ENCODE assay signal across 10 mouse cellular contexts in genomic region chr10:127048608-127049394, GRCm38 (mm10). TPM values are rescaled to one million over a fixed set of nuclear protein-coding genes. Genes with fewer than 3 reads are reported as not detected.
DNase-seq lines count a peak whose midpoint lies in the region; ATAC-seq and TF ChIP-seq lines count a peak whose summit lies in the region.
"Had no signal": no experiment of that assay in that cellular context is flagged by ENCODE, and none has a peak within 500 bp of the region (broad histone marks: within the 10 kb centered on the region; RNA-seq: fewer than 3 reads in every experiment).

No protein-coding gene starts in this region.

- peak overlapping the region; percentile 29 for H3K4me3 ChIP-seq in heart, embryonic 16.5 days (ENCODE audit: low read length)
- peak overlapping the region; percentile 44 for H3K4me3 ChIP-seq in ES-Bruce4 (ENCODE audit: low read depth, low read length)
- H3K4me3 ChIP-seq in embryonic facial prominence, embryonic 15.5 days (replicated peaks) = peak overlapping the region; percentile 19
- H3K4me3 ChIP-seq in limb, embryonic 15.5 days = peak overlapping the region; percentile 17

- peaks cover 44% of the 10 kb centered on the region for H3K27me3 ChIP-seq in heart, embryonic 16.5 days (ENCODE audit: control insufficient read depth, insufficient read depth, low read length)
- H3K27me3 ChIP-seq in ES-Bruce4 (ENCODE audit: control insufficient read depth, insufficient read depth, low read length, poor library complexity, severe bottlenecking) = no peaks in the 10 kb centered on the region
- peaks cover 55% of the 10 kb centered on the region for H3K27me3 ChIP-seq in embryonic facial prominence, embryonic 15.5 days
- peaks cover 58% of the 10 kb centered on the region for H3K27me3 ChIP-seq in limb, embryonic 15.5 days
- H3K27me3 ChIP-seq: Patski had no signal

- no peaks in the 10 kb centered on the region for H3K9me3 ChIP-seq in heart, embryonic 16.5 days (replicated peaks; ENCODE audit: control insufficient read depth, low read length)
- H3K9me3 ChIP-seq in ES-Bruce4 (replicated peaks; ENCODE audit: control insufficient read depth, insufficient read depth, low read length, poor library complexity, severe bottlenecking) = no peaks in the 10 kb centered on the region
- H3K9me3 ChIP-seq in embryonic facial prominence, embryonic 15.5 days (replicated peaks) = no peaks in the 10 kb centered on the region
- H3K9me3 ChIP-seq in limb, embryonic 15.5 days = no peaks in the 10 kb centered on the region

- no peak for TF ChIP-seq EP300 in ES-Bruce4 (IDR thresholded peaks at IDR 0.05; ENCODE audit: insufficient read depth, low read depth, low read length)

- 5% methylated on average over 35 of the region's 35 CpGs for WGBS in heart, embryonic 16.5 days
- WGBS in embryonic facial prominence, embryonic 15.5 days = 4% methylated on average over 35 of the region's 35 CpGs
- 4% methylated on average over 35 of the region's 35 CpGs for WGBS in limb, embryonic 15.5 days

- no peak for TF ChIP-seq CTCF in ES-Bruce4 (IDR thresholded peaks at IDR 0.05; ENCODE audit: low read depth, low read length)

- H3K4me1 ChIP-seq in heart, embryonic 16.5 days (ENCODE audit: control insufficient read depth, insufficient read depth, low read length) = peaks cover 8% of the 10 kb centered on the region
- no peaks in the 10 kb centered on the region for H3K4me1 ChIP-seq in ES-Bruce4 (ENCODE audit: control insufficient read depth, insufficient read depth, low read length)
- peaks cover 20% of the 10 kb centered on the region for H3K4me1 ChIP-seq in embryonic facial prominence, embryonic 15.5 days
- peaks cover 33% of the 10 kb centered on the region for H3K4me1 ChIP-seq in limb, embryonic 15.5 days

- H3K9ac ChIP-seq in heart, embryonic 16.5 days (ENCODE audit: low read length) = no peak overlapping the region
- H3K9ac ChIP-seq in ES-Bruce4 (ENCODE audit: low read depth, poor library complexity, severe bottlenecking) = peak overlapping the region; percentile 7
- no peak overlapping the region for H3K9ac ChIP-seq in embryonic facial prominence, embryonic 15.5 days
- 0 out of 2 replicates have a peak overlapping the region, but pooled peaks have one; percentile 5 for H3K9ac ChIP-seq in limb, embryonic 15.5 days

- H3K4me2 ChIP-seq in heart, embryonic 16.5 days (ENCODE audit: low read depth, low read length) = peak overlapping the region; percentile 48
- H3K4me2 ChIP-seq in embryonic facial prominence, embryonic 15.5 days (replicated peaks) = peak overlapping the region; percentile 36
- peak overlapping the region; percentile 25 for H3K4me2 ChIP-seq in limb, embryonic 15.5 days

- no peak for DNase-seq in heart, adult 9 months (ENCODE audit: low spot score in 2 of 2)
- DNase-seq in T-cell, adult 2 months (ENCODE audit: low spot score) = no peak
- no peak for DNase-seq in spleen, adult 18-20 months
- DNase-seq in spleen, postnatal 10 days (ENCODE audit: low spot score in 2 of 2) = no peak

- 0 out of 2 replicates have a peak, but pooled peaks cover 2% of the 10 kb centered on the region for H3K36me3 ChIP-seq in heart, embryonic 16.5 days (ENCODE audit: control insufficient read depth, insufficient read depth)
- 0 out of 2 replicates have a peak, but pooled peaks cover 4% of the 10 kb centered on the region for H3K36me3 ChIP-seq in ES-Bruce4 (ENCODE audit: control insufficient read depth, insufficient read depth, low read length, poor library complexity, severe bottlenecking)
- peaks cover 7% of the 10 kb centered on the region for H3K36me3 ChIP-seq in embryonic facial prominence, embryonic 15.5 days
- H3K36me3 ChIP-seq in limb, embryonic 15.5 days = peaks cover 23% of the 10 kb centered on the region

- no peak for ATAC-seq in heart, embryonic 16.5 days (replicated peaks; ENCODE audit: extremely low read depth, insufficient read depth, low FRiP score)
- no peak for ATAC-seq in embryonic facial prominence, embryonic 15.5 days (ENCODE audit: insufficient number of reproducible peaks, low FRiP score, low TSS enrichment, low read depth)
- no peak for ATAC-seq in limb, embryonic 15.5 days (ENCODE audit: insufficient number of reproducible peaks, low FRiP score, low TSS enrichment, low read depth)
- ATAC-seq: Patski had no signal

- H3K27ac ChIP-seq in heart, embryonic 16.5 days (ENCODE audit: low read length) = no peak overlapping the region
- H3K27ac ChIP-seq in ES-Bruce4 (ENCODE audit: insufficient read depth, low read length) = no peak overlapping the region
- H3K27ac ChIP-seq in embryonic facial prominence, embryonic 15.5 days (replicated peaks) = no peak overlapping the region
- H3K27ac ChIP-seq in limb, embryonic 15.5 days = no peak overlapping the region

- TF ChIP-seq POLR2A in ES-Bruce4 (IDR thresholded peaks at IDR 0.05; ENCODE audit: insufficient read depth, low read length) = no peak

RNA-seq across cellular contexts. Expression of gene Cyp27b1, which starts 0.8 kb away (rescaled TPM):
- 0.08 and 0.14 TPM in 2 replicates for polyA plus RNA-seq in heart, embryonic 16.5 days (2015; fragmentation: Nextera tagmentation; extraction: Ambion mirVana)
- 0.42 TPM in 1 of 2 replicates, not detected in the other for polyA plus RNA-seq in ES-Bruce4 (2011; ENCODE audit: insufficient read depth, insufficient read length, low read depth, missing spikeins)
- 0.13 and 0.41 TPM in 2 replicates for polyA plus RNA-seq in embryonic facial prominence, embryonic 15.5 days (2015; fragmentation: Nextera tagmentation; extraction: Ambion mirVana)
- polyA plus RNA-seq in limb, embryonic 15.5 days (2015; fragmentation: Nextera tagmentation; extraction: Ambion mirVana) = 0.12 and 0.32 TPM in 2 replicates

RNA-seq across cellular contexts. Expression of gene Eef1akmt3, which starts 7.5 kb away (rescaled TPM):
- 0.16 and 0.37 TPM in 2 replicates for polyA plus RNA-seq in heart, embryonic 16.5 days (2015; fragmentation: Nextera tagmentation; extraction: Ambion mirVana)
- polyA plus RNA-seq in ES-Bruce4 (2011; ENCODE audit: insufficient read depth, insufficient read length, low read depth, missing spikeins) = 0.41 and 0.51 TPM in 2 replicates
- polyA plus RNA-seq in embryonic facial prominence, embryonic 15.5 days (2015; fragmentation: Nextera tagmentation; extraction: Ambion mirVana) = 1.3 TPM in 2 replicates
- 1.9 and 2.0 TPM in 2 replicates for polyA plus RNA-seq in limb, embryonic 15.5 days (2015; fragmentation: Nextera tagmentation; extraction: Ambion mirVana)
- polyA plus RNA-seq: thymus, postnatal 0 days had no signal

RNA-seq across cellular contexts. Expression of gene Mettl1, which starts 7.6 kb away (rescaled TPM):
- polyA plus RNA-seq in heart, embryonic 16.5 days (2015; fragmentation: Nextera tagmentation; extraction: Ambion mirVana) = 28.3 and 30.6 TPM in 2 replicates
- 20.2 and 22.8 TPM in 2 replicates for polyA plus RNA-seq in ES-Bruce4 (2011; ENCODE audit: insufficient read depth, insufficient read length, low read depth, missing spikeins)
- polyA plus RNA-seq in embryonic facial prominence, embryonic 15.5 days (2015; fragmentation: Nextera tagmentation; extraction: Ambion mirVana) = 55.2 and 61.7 TPM in 2 replicates
- 58.6 and 61.8 TPM in 2 replicates for polyA plus RNA-seq in limb, embryonic 15.5 days (2015; fragmentation: Nextera tagmentation; extraction: Ambion mirVana)

RNA-seq across cellular contexts. Expression of gene March9, which starts 11.2 kb away (rescaled TPM):
- polyA plus RNA-seq in heart, embryonic 16.5 days (2015; fragmentation: Nextera tagmentation; extraction: Ambion mirVana) = 0.12 and 0.32 TPM in 2 replicates
- polyA plus RNA-seq in ES-Bruce4 (2011; ENCODE audit: insufficient read depth, insufficient read length, low read depth, missing spikeins) = 8.8 and 9.5 TPM in 2 replicates
- polyA plus RNA-seq in embryonic facial prominence, embryonic 15.5 days (2015; fragmentation: Nextera tagmentation; extraction: Ambion mirVana) = 1.8 and 2.4 TPM in 2 replicates
- 1.2 and 1.7 TPM in 2 replicates for polyA plus RNA-seq in limb, embryonic 15.5 days (2015; fragmentation: Nextera tagmentation; extraction: Ambion mirVana)

RNA-seq across cellular contexts. Expression of gene Cdk4, which starts 14.5 kb away (rescaled TPM):
- 834 and 885 TPM in 2 replicates for polyA plus RNA-seq in heart, embryonic 16.5 days (2015; fragmentation: Nextera tagmentation; extraction: Ambion mirVana)
- 619 and 675 TPM in 2 replicates for polyA plus RNA-seq in ES-Bruce4 (2011; ENCODE audit: insufficient read depth, insufficient read length, low read depth, missing spikeins)
- 1,372 and 1,398 TPM in 2 replicates for polyA plus RNA-seq in embryonic facial prominence, embryonic 15.5 days (2015; fragmentation: Nextera tagmentation; extraction: Ambion mirVana)
- 1,296 and 1,322 TPM in 2 replicates for polyA plus RNA-seq in limb, embryonic 15.5 days (2015; fragmentation: Nextera tagmentation; extraction: Ambion mirVana)

Comparison
In these comparisons a context has a peak if more than half of its experiments do, and no peak if none do; other contexts are left out.
1. H3K9ac ChIP-seq: peak in ES-Bruce4 (single experiment) and limb, embryonic 15.5 days (single experiment); none in heart, embryonic 16.5 days (single experiment) and embryonic facial prominence, embryonic 15.5 days (single experiment).
2. Peak in every context shown above with its lines, with median percentiles within 50 percentile points of each other: H3K4me2 ChIP-seq and H3K4me3 ChIP-seq.